Mouse (Mus musculus) embryonic facial prominence, embryonic 12.5 days (tissue): ENCODE data around the gene Hyal3. TPM values are rescaled to one million over a fixed set of nuclear protein-coding genes. Genes with fewer than 3 reads are reported as not detected.

ENCODE experiments used
- ATAC-seq: fragments of 200-750 bp; cut with Nextera tagmentation; 2 replicates; pipeline ENCODE4 v1.8.0; 2017; ENCODE audit not compliant: insufficient number of reproducible peaks, insufficient read depth, low FRiP score, low TSS enrichment
- H3K27ac ChIP-seq: fragments of 300-500 bp; sonication (generic); 2 replicates; pipeline ENCODE4 v1.5.1; 2016; ENCODE audit warnings: mild to moderate bottlenecking
- H3K27me3 ChIP-seq: fragments of 300-500 bp; sonication (generic); 2 replicates; pipeline ENCODE4 v1.6.1; 2016; ENCODE audit warnings: mild to moderate bottlenecking, moderate library complexity
- H3K36me3 ChIP-seq: fragments of 300-500 bp; sonication (generic); 2 replicates; pipeline ENCODE4 v1.6.1; 2016; ENCODE audit warnings: mild to moderate bottlenecking
- H3K4me1 ChIP-seq: fragments of 300-500 bp; sonication (generic); 2 replicates; pipeline ENCODE4 v1.6.1; 2016
- H3K4me2 ChIP-seq: fragments of 300-500 bp; sonication (generic); replicated peaks from 2 replicates; pipeline ENCODE4 v1.6.1; 2016; ENCODE audit warnings: mild to moderate bottlenecking, moderate library complexity
- H3K4me3 ChIP-seq: fragments of 300-500 bp; sonication (generic); 2 replicates; pipeline ENCODE4 v1.5.1; 2016; ENCODE audit warnings: mild to moderate bottlenecking
- H3K9ac ChIP-seq: fragments of 300-500 bp; sonication (generic); 2 replicates; pipeline ENCODE4 v1.6.1; 2016; ENCODE audit warnings: mild to moderate bottlenecking, moderate library complexity
- H3K9me3 ChIP-seq: fragments of 300-500 bp; sonication (generic); 2 replicates; pipeline ENCODE4 v1.6.1; 2016; ENCODE audit warnings: mild to moderate bottlenecking, moderate library complexity
- WGBS: fragments of 180-500 bp; shearing (Covaris S2); methylation state at CpG from one replicate; pipeline ENCODE4 v1.1.7; 2016; 5-methylcytosine and 5-hydroxymethylcytosine counted together
- polyA plus RNA-seq: library from polyadenylated mRNA; unstranded; fragments of >200 nt; fragmentation: Nextera tagmentation; extraction: Ambion mirVana; gene quantifications from 2 replicates; pipeline ENCODE4 v1.2.1, GENCODE M21; 2016

Gene Hyal3
- 1.4 and 1.5 TPM in 2 replicates for polyA plus RNA-seq

GRCm38 (mm10) chr9:107580501-107581317 is at the start of gene Hyal3:
Gene Hyal3, plus strand, starts transcription at chr9:107580818.
- H3K9ac ChIP-seq = peak within 1 kb of the TSS; percentile 63
- no peaks in the 10 kb centered on the region for H3K9me3 ChIP-seq
- peak; percentile 53 for ATAC-seq
- peaks cover 41% of the 10 kb centered on the region for H3K4me1 ChIP-seq
- peaks cover 13% of the 10 kb centered on the region for H3K36me3 ChIP-seq
- H3K4me3 ChIP-seq = peak within 1 kb of the TSS; percentile 58
- no peaks in the 10 kb centered on the region for H3K27me3 ChIP-seq
- peak within 1 kb of the TSS; percentile 84 for H3K4me2 ChIP-seq
- H3K27ac ChIP-seq = peak within 1 kb of the TSS; percentile 90
- 1% methylated on average over 32 of the region's 32 CpGs for WGBS

- Histone ChIP-seq H3K4me3 (peak within 1 kb of the TSS; percentile 61), H3K9ac (peak within 1 kb of the TSS; percentile 80), H3K27me3 (no peaks in the 10 kb centered on the region), H3K27ac (peak within 1 kb of the TSS; percentile 71), H3K4me1 (peaks cover 24% of the 10 kb centered on the region), H3K4me2 (peak within 1 kb of the TSS; percentile 93), H3K36me3 (peaks cover 17% of the 10 kb centered on the region), H3K9me3 (no peaks in the 10 kb centered on the region)
- ATAC-seq = peak; percentile 98
- under 1% methylated on average over 48 of the region's 48 CpGs for WGBS
Observed at GRCm38 (mm10) chr9:107533791-107534407, 46.7 kb upstream of the Hyal3 start, which contains the start of gene Tmem115. Gene Tmem115, plus strand, starts transcription at chr9:107533945.

- peak overlapping the region; percentile 61 for H3K4me3 ChIP-seq
- peak overlapping the region; percentile 93 for H3K4me2 ChIP-seq
- peaks cover 24% of the 10 kb centered on the region for H3K36me3 ChIP-seq
- no peaks in the 10 kb centered on the region for H3K27me3 ChIP-seq
- ATAC-seq = no peak
- peak overlapping the region; percentile 80 for H3K9ac ChIP-seq
- under 1% methylated on average over 40 of the region's 40 CpGs for WGBS
- peaks cover 24% of the 10 kb centered on the region for H3K4me1 ChIP-seq
- no peaks in the 10 kb centered on the region for H3K9me3 ChIP-seq
- H3K27ac ChIP-seq = peak overlapping the region; percentile 71
Observed at GRCm38 (mm10) chr9:107534408-107535202, 46.0 kb upstream of the Hyal3 start.

GRCm38 (mm10) chr9:107538231-107538630 is 42.4 kb upstream of the Hyal3 start:
- no peaks in the 10 kb centered on the region for H3K27me3 ChIP-seq
- H3K9me3 ChIP-seq = no peaks in the 10 kb centered on the region
- no peak overlapping the region for H3K9ac ChIP-seq
- peaks cover 31% of the 10 kb centered on the region for H3K36me3 ChIP-seq
- WGBS = 93% methylated on average over 7 of the region's 7 CpGs
- H3K4me2 ChIP-seq = no peak overlapping the region
- no peak for ATAC-seq
- H3K27ac ChIP-seq = no peak overlapping the region
- H3K4me3 ChIP-seq = no peak overlapping the region
- H3K4me1 ChIP-seq = peaks cover 40% of the 10 kb centered on the region

GRCm38 (mm10) chr9:107538711-107539110 is 41.9 kb upstream of the Hyal3 start:
- WGBS = 93% methylated on average over 3 of the region's 3 CpGs
- Histone ChIP-seq H3K27ac (no peak overlapping the region), H3K4me2 (no peak overlapping the region), H3K9ac (no peak overlapping the region), H3K4me3 (no peak overlapping the region), H3K27me3 (no peaks in the 10 kb centered on the region), H3K9me3 (no peaks in the 10 kb centered on the region), H3K4me1 (peaks cover 40% of the 10 kb centered on the region), H3K36me3 (peaks cover 35% of the 10 kb centered on the region)
- no peak for ATAC-seq

GRCm38 (mm10) chr9:107539940-107540339 is 40.7 kb upstream of the Hyal3 start:
- no peak for ATAC-seq
- Histone ChIP-seq H3K27ac (no peak overlapping the region), H3K4me3 (no peak overlapping the region), H3K4me2 (no peak overlapping the region), H3K4me1 (peaks cover 39% of the 10 kb centered on the region), H3K9me3 (no peaks in the 10 kb centered on the region), H3K36me3 (peaks cover 46% of the 10 kb centered on the region), H3K9ac (no peak overlapping the region), H3K27me3 (no peaks in the 10 kb centered on the region)
- 92% methylated on average over 8 of the region's 8 CpGs for WGBS

- no peak overlapping the region for H3K4me3 ChIP-seq
- ATAC-seq = no peak
- peaks cover 51% of the 10 kb centered on the region for H3K36me3 ChIP-seq
Observed at GRCm38 (mm10) chr9:107540420-107540819, 40.2 kb upstream of the Hyal3 start.

GRCm38 (mm10) chr9:107541005-107541404 is 39.6 kb upstream of the Hyal3 start:
- Histone ChIP-seq H3K27me3 (no peaks in the 10 kb centered on the region), H3K36me3 (peaks cover 51% of the 10 kb centered on the region), H3K4me3 (peak overlapping the region; percentile 50), H3K9ac (peak overlapping the region; percentile 38; the same call in 1 of the 2 replicates), H3K4me1 (peaks cover 28% of the 10 kb centered on the region), H3K9me3 (no peaks in the 10 kb centered on the region), H3K27ac (no peak overlapping the region), H3K4me2 (peak overlapping the region; percentile 80)
- WGBS = 40% methylated on average over 10 of the region's 10 CpGs
- no peak for ATAC-seq

More at GRCm38 (mm10) chr9:107540420-107540819, 40.2 kb upstream of the Hyal3 start:
- Histone ChIP-seq H3K9ac (no peak overlapping the region), H3K4me1 (peaks cover 34% of the 10 kb centered on the region), H3K27me3 (no peaks in the 10 kb centered on the region), H3K4me2 (no peak overlapping the region), H3K27ac (no peak overlapping the region), H3K9me3 (no peaks in the 10 kb centered on the region)
- WGBS = 72% methylated on average over 4 of the region's 4 CpGs

GRCm38 (mm10) chr9:107541474-107542351 is 38.9 kb upstream of the Hyal3 start, which contains the start of the genes Cyb561d2 and Nprl2:
Gene Cyb561d2, minus strand, starts transcription at chr9:107542193.
Gene Nprl2, plus strand, starts transcription at chr9:107542226.
- H3K4me2 ChIP-seq = peak within 1 kb of the TSS; percentile 80
- no peaks in the 10 kb centered on the region for H3K9me3 ChIP-seq
- WGBS = 2% methylated on average over 46 of the region's 46 CpGs
- no peaks in the 10 kb centered on the region for H3K27me3 ChIP-seq
- peaks cover 25% of the 10 kb centered on the region for H3K4me1 ChIP-seq
- H3K27ac ChIP-seq = 0 out of 2 replicates have a peak within 1 kb of the TSS, but pooled peaks have one; percentile 52
- ATAC-seq = peak; percentile 74
- H3K4me3 ChIP-seq = peak within 1 kb of the TSS; percentile 50
- H3K9ac ChIP-seq = peak within 1 kb of the TSS; percentile 58
- peaks cover 48% of the 10 kb centered on the region for H3K36me3 ChIP-seq

GRCm38 (mm10) chr9:107542352-107542686 is 38.3 kb upstream of the Hyal3 start:
- Histone ChIP-seq H3K4me1 (peaks cover 26% of the 10 kb centered on the region), H3K36me3 (peaks cover 47% of the 10 kb centered on the region)
- no peak for ATAC-seq

More at GRCm38 (mm10) chr9:107542352-107542686, 38.3 kb upstream of the Hyal3 start:
- no peaks in the 10 kb centered on the region for H3K27me3 ChIP-seq
- H3K4me3 ChIP-seq = peak overlapping the region; percentile 50
- peak overlapping the region; percentile 58 for H3K9ac ChIP-seq
- H3K4me2 ChIP-seq = peak overlapping the region; percentile 80
- under 1% methylated on average over 11 of the region's 11 CpGs for WGBS
- no peaks in the 10 kb centered on the region for H3K9me3 ChIP-seq
- 0 out of 2 replicates have a peak overlapping the region, but pooled peaks have one; percentile 52 for H3K27ac ChIP-seq
